Mouse (Mus musculus): Measurements from ENCODE around the gene Krit1.
"Not testable (repeated sequence)": the region's sequence is repeated elsewhere in the genome, so short reads cannot be mapped to it uniquely, and the experiment has no call there.

The Krit1 gene

GRCm38 (mm10) chr5:3802433-3803291 is at the start of gene Krit1, which contains the start of gene Ankib1:
Gene Krit1 (plus strand): TSS chr5:3803184.
Gene Ankib1 (minus strand): TSS chr5:3802925.
- peak; percentile 83 to 86 for DNase-seq (ENCODE audit: low spot score in 2 of 2)

GRCm38 (mm10) chr5:3771512-3771911 is 31.5 kb upstream of the Krit1 start:
- no peak for DNase-seq (ENCODE audit: low spot score in 2 of 2)

- no peak for DNase-seq (ENCODE audit: low spot score in 2 of 2)
Measured at GRCm38 (mm10) chr5:3772017-3772416, 31.0 kb upstream of the Krit1 start.

GRCm38 (mm10) chr5:3782670-3783069 is 20.3 kb upstream of the Krit1 start:
- DNase-seq (ENCODE audit: low spot score in 2 of 2): no peak

DNA sequence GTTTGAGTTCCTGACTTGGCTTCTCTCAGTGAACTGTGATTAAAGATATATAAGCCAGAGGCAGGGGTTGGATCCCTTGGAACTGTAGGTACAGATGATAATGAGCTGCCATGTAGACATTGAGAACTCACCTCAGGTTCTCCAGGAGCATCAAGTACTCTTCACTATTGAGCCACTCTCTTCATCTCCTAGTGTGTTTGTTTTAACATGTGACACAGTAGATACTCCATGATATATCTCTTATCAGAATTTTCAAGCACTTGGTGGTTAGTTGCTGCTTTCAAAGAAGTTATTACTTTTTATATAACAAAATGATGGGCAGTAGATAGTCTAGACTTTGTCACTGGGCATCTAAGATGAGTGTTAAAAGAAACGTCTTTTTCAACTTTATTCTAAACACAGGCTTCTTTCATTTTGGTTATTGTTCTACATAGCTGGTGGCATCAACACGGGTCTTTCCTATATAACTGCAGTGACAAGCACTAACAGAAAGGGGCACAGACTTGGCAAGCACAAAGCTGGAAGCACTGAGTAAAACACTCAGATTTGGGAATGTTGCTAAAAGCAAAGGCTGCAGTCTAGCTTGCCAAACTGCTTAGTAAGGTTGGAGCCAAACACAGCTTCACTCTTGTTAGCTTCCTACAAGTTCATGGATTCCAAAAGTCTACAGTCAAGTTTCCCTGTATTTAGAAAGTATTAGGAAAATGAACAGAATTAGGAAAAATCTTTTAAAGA is 18.9 kb upstream of the Krit1 start:
- DNase-seq (ENCODE audit: low spot score in 2 of 2): no peak

- DNase-seq (ENCODE audit: low spot score in 2 of 2): no peak
Measured at GRCm38 (mm10) chr5:3784751-3785496, 18.1 kb upstream of the Krit1 start.

GRCm38 (mm10) chr5:3787548-3787947 is 15.4 kb upstream of the Krit1 start:
- no peak for DNase-seq (ENCODE audit: low spot score in 2 of 2)

- no peak for DNase-seq (ENCODE audit: low spot score in 2 of 2)
Measured at GRCm38 (mm10) chr5:3791048-3791447, 11.9 kb upstream of the Krit1 start.

DNA sequence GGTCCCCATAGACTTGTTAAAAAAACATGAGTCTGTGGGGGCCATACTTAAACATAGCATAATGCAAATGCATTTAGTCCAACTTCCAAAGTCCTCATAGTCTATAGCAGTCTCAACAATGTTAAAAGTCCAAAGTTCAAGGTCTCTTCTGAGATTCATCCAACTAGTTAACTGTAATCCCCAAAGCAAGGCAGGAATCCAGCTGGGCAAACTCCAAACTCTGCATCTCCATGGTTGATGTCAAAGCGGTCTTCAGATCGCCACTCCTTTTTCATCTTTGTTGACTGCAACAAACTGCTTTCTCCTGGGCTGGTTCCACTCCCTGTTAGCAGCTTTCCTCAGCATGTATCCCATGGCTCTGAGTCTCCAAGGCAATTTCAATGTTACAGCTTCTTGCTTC is 5.9 kb upstream of the Krit1 start:
- DNase-seq (ENCODE audit: low spot score in 2 of 2): not testable (repeated sequence)

DNA sequence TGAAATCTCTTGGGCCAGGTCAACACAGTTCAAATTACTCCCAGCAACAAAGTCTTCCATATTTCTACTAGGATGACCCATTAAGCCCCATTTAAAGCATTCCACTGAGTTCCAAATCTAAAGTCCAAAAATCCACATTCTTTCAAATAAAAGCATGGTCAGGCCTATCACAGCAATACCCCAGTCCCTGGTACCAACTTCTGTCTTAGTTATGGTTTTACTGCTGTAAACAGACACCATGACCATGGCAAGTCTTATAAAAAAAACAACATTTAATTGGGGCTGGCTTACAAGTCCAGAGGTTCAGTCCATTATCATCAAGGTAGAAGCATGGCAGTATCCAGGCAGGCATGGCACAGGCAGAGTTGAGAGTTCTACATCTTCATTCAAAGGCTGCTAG is 4.3 kb upstream of the Krit1 start:
- not testable (repeated sequence) for DNase-seq (ENCODE audit: low spot score in 2 of 2)

- no peak for DNase-seq (ENCODE audit: low spot score in 2 of 2)
Measured at GRCm38 (mm10) chr5:3800041-3800440, 2.9 kb upstream of the Krit1 start.

- no peak for DNase-seq (ENCODE audit: low spot score in 2 of 2)
Measured at GRCm38 (mm10) chr5:3800881-3801280, 2.1 kb upstream of the Krit1 start.

DNA sequence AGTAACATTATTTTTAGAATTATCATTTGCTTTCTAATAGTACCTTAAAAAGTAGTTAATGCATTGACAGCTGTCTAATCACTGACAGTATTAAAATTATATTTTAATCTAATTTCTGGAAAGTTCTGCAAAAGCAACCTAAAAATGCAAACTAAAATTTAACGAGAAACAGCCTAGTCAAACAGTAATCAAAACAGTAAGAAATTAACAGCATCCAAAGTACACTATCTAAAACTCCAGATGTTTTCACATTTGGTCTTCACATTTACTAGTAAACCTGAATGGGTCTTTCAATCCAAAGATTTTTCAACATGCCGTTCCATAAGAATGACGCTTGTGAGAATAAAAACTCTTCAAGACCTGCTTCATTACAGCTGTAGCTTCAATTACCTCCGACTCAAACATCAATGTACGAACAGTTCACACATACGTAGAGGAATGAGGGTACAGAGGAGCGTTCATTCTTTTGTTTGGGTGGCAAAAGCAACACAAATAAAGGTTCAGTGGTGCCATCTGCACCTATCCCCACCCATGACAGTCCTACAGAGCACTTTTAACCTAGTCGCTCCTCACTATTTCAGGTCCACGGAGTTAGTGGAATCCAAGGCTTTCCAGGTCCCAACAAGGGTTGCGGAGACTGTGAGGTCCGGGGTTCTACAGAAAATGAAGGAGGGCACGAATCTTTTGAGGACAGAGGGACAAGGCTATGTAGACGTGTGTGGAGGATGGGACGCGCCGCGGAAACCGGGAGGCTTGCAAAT is 1.1 kb upstream of the Krit1 start:
- no peak for DNase-seq (ENCODE audit: low spot score in 2 of 2)

DNA sequence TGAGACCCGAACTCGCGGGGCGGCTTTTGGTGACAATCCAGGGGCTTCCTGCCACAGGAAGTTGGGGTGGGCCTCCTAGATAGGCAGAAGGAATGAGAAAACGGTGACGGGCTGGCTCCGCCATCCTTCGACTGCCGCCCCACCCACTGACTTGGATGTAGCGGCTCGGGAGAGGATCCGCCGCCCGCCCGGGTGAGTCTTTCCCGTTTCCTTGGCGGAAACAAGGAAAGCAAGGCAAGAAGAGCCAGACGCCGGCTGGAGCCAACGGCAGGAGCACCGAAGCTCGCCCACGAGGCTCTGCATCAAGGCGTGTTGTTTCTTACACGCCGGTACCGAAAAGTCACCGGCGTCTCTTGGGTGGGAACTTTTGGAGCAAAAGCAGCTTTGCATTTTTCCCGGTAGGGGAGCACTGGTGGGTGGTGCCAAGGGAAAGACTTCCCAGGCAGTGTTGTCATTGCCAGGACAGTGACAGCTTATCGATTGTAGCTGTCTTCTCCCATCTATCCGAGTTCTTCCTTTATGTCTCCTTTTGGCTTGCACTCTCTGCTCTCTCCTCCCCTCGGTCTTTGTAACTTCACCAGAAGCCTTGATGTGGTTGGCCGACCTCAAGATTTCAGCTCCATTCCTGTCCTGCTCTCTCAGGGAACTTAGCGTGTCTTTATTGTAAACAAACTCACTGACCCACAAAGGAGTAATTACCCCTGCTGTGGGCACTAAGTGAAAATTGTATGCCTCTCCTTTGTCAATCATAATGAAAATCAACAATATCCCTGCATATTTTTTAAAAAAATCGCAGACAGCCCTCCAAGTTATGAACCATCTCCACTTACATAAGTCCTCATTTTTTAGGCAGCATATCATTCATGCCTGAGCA is 545 bp downstream of the Krit1 start:
- no peak for DNase-seq (ENCODE audit: low spot score in 2 of 2)

GRCm38 (mm10) chr5:3808472-3808871 is 5.5 kb downstream of the Krit1 start:
- no peak for DNase-seq (ENCODE audit: low spot score in 2 of 2)

DNA sequence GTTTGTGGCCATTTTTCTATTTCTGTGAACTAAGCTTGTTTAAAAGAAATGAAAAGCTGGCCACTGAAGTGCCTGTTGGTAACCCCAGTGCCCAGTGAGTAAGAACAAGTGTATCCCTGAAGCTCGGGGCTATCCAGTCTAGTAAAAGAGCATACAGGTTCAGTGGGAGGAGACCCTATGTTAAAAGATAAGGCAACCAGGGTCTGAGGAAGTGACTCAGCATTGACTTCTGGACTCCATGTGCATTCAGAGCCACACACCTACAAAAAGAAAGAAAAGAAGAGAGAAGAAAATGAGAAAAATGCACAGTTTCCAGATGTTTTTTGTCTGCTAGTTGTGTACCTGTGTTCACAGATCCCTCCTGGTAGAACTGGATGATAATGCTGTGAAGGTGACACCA is 31.1 kb downstream of the Krit1 start:
- no peak for DNase-seq (ENCODE audit: low spot score in 2 of 2)

DNA sequence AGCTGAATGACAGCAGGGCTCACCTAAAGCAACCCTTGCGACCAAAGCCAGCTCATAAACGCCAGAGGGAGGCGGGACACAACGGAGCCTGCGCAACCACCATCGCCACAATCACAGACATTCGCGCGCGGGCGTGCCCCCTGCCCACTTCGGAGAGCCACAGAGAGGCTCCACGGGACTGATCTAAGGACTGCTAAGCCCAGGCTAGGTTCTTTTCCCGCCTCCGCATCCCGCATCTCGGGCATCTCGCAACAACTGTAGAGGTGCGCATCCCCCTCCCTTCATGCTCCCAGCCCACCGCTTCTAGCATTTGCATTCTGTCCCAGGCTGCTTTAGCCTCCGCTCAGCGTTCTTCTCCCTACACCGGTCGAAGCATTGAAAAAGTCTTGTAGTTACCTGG is 42.0 kb downstream of the Krit1 start, which contains the start of gene Lrrd1:
Gene Lrrd1 (plus strand): TSS at position 148 of the 400 bp plus-strand sequence.
- DNase-seq (ENCODE audit: low spot score in 2 of 2): no peak

DNA sequence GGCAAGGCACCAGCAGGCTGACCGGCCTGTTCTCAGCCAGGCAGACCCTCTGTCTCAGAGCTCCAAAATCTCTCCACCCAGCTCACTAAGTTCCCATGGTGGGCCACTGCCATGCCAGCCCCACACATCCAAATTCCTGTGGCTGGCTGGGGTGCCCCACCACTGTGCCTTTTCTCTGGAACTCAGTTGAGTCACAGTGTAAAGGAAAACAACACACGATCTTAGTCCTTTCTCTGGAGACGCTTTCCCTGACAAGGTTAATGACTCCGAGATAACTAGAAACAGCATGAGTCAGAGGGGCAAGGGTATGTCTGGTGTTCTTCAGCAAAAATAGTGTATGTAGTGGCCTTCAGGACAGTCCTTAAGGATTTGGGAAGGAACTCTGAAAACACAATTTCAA is 67.2 kb downstream of the Krit1 start:
- DNase-seq (ENCODE audit: low spot score in 2 of 2): no peak

GRCm38 (mm10) chr5:3872348-3872747 is 69.4 kb downstream of the Krit1 start:
- no peak for DNase-seq (ENCODE audit: low spot score in 2 of 2)

- no peak for DNase-seq (ENCODE audit: low spot score in 2 of 2)
Measured at GRCm38 (mm10) chr5:3873485-3873884, 70.5 kb downstream of the Krit1 start.
